Mouse (Mus musculus): ENCODE data around the gene S100a7a. TPM values are rescaled to one million over a fixed set of nuclear protein-coding genes. Genes with fewer than 3 reads are reported as not detected.

Gene S100a7a
- 0.03 TPM in 1 of 2 replicates, not detected in the other for polyA plus RNA-seq (2012; rRNA removed)

DNA sequence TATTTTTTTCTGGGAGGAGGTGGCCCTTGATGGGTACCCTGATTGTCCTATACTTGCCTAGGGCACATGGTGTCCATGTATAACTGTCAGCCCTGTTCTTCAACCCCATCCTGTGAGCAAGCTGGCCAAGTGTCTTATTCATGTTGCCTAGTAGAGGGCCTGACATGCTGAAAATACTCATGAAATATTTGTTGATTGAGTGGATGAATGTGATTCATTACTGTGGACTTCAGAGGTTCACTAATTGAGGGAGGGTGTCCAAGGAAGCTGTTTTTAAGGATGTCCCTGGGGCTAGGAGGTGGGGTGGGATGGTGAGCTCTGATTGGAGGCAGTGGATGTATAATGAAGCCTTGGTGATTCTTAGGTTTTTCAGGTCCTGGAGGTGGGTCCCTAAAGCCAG lies at the start of gene S100a7a:
TSS of gene S100a7a (plus strand) at position 301 of the 400 bp plus-strand sequence.

DNA sequence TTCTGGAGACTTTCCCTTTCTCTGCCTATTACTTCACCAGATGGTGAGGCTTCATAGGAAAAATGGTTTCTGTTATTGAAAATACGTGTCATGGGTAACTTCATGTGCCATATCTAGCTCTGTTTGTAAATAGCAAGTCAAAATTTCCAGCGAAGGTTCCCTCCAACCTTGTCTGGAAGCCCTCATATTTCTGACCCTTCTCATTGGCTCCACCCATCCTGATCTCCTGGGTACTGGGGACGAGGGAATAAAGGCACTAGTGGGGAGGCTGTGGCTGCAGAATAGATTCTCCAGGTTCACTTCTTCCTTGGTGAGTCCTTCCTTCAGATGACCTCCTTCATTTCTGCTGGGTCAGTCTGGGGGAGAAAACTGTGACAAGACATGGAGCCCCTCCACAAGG lies 45.6 kb upstream of the S100a7a start, which contains the start of gene S100a5:
TSS of gene S100a5 (plus strand) at position 301 of the 400 bp plus-strand sequence.

DNA sequence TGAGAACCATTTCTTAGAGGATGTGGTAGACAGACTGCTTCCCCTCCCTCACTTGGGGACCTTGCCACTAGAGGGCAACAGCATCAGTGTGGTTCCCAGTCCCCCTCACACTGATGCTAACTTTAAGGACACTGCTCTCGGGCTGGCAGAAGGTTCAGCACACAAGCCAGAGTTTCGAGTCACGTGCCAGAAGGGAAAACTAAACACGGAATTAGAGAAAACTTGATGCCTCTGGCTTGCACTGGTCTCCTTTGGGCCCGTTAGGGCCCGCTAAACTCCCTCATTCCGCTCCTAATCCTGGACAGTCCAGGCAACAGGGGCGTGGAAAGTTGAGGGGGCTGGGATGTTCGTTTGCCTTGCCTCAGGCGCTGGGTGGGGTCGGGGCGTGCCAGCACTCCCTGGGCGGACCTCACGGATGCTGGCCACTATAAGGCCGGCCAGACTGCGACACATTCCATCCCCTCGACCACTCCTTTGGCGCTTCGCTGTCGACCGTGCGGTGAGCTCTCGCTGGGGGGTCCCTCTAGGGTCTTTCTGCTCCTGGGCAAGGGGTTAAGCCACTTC lies 41.0 kb upstream of the S100a7a start, which contains the start of gene S100a6:
TSS of gene S100a6 (plus strand) at position 155 of the 564 bp plus-strand sequence.

DNA sequence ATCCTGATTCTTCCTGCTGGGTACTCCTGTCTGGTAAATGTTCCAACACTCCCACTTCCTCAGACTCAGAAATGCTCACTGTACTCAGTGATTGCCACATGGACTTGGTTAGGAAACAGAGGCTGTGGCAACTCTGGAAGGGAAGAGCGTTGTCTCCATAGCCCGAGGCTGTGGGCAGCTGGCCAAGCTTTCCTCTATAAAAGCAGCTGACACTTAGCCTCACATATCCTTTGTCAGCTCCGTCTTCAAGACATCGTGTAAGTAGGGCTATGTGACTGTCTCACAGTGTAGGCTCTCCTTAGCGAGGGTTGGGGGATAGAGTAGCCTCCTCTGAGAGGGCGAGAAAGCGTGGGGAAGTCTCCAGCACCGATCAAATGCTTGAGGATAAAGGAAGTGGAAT lies 15.0 kb downstream of the S100a7a start, which contains the start of gene S100a8:
TSS of gene S100a8 (plus strand) at position 133 of the 400 bp plus-strand sequence.

DNA sequence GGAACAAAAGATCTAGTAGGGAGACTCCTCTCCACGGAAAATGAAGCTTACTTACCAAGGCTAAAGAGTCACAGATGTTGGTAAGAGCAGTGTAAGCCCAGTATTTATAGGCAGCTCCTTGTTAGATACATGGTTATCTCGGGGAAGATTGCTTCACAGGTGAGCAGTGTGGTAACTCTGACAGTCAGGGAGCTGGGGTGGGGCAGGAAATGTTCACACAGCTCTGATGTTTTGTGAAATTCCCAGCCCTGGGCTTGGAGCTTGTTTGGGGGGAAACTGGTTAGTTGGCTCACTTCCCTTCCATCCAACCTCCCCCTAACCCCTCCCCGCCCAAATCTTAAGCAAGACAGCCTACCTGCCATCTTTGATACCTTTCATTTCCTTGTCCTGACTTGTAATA lies 41.8 kb downstream of the S100a7a start, which contains the start of gene S100a9:
TSS of gene S100a9 (minus strand) at position 109 of the 400 bp plus-strand sequence.

Other genes with a start within 250 kb of the S100a7a start
- 11.3 and 13.6 TPM in 2 replicates for gene Ints3, start 220.4 kb upstream of the S100a7a start, polyA plus RNA-seq (2012; rRNA removed)
- gene Npr1, start 188.2 kb upstream of the S100a7a start, polyA plus RNA-seq (2012; rRNA removed) = 6.3 and 7.8 TPM in 2 replicates
- 37.2 and 42.0 TPM in 2 replicates for gene Ilf2, start 177.9 kb upstream of the S100a7a start, polyA plus RNA-seq (2012; rRNA removed)
- 8.8 and 10.6 TPM in 2 replicates for gene Snapin, start 163.0 kb upstream of the S100a7a start, polyA plus RNA-seq (2012; rRNA removed)
- gene Chtop, start 144.5 kb upstream of the S100a7a start, polyA plus RNA-seq (2012; rRNA removed) = 53.6 and 54.9 TPM in 2 replicates
- 15.4 and 16.1 TPM in 2 replicates for gene S100a1, start 139.6 kb upstream of the S100a7a start, polyA plus RNA-seq (2012; rRNA removed)
- gene S100a13, start 139.6 kb upstream of the S100a7a start, polyA plus RNA-seq (2012; rRNA removed) = 11.2 TPM in 2 replicates
- gene S100a14, start 127.2 kb upstream of the S100a7a start, polyA plus RNA-seq (2012; rRNA removed) = 0.31 TPM in 1 of 2 replicates, not detected in the other
- gene S100a16, start 116.8 kb upstream of the S100a7a start, polyA plus RNA-seq (2012; rRNA removed) = 13.0 and 13.2 TPM in 2 replicates
- 0.05 TPM in 1 of 2 replicates, not detected in the other for gene S100a3, start 93.4 kb upstream of the S100a7a start, polyA plus RNA-seq (2012; rRNA removed)
- not detected in 2 replicates for gene S100a2, start 63.8 kb upstream of the S100a7a start, polyA plus RNA-seq (2012; rRNA removed)
- not detected in 2 replicates for gene Gm42674, start 52.1 kb upstream of the S100a7a start, polyA plus RNA-seq (2012; rRNA removed)
- gene S100a4, start 50.2 kb upstream of the S100a7a start, polyA plus RNA-seq (2012; rRNA removed) = 1.9 and 3.1 TPM in 2 replicates
- gene S100a5, start 45.5 kb upstream of the S100a7a start, polyA plus RNA-seq (2012; rRNA removed) = not detected in 2 replicates
- gene S100a6, start 41.1 kb upstream of the S100a7a start, polyA plus RNA-seq (2012; rRNA removed) = 4.5 and 8.3 TPM in 2 replicates
- 392 and 594 TPM in 2 replicates for gene S100a8, start 15.0 kb downstream of the S100a7a start, polyA plus RNA-seq (2012; rRNA removed)
- gene S100a9, start 41.7 kb downstream of the S100a7a start, polyA plus RNA-seq (2012; rRNA removed) = 408 and 596 TPM in 2 replicates
- gene Pglyrp4, start 72.9 kb downstream of the S100a7a start, polyA plus RNA-seq (2012; rRNA removed) = not detected in 2 replicates
- gene Gm5849, start 123.9 kb downstream of the S100a7a start, polyA plus RNA-seq (2012; rRNA removed) = not detected in 2 replicates

Data from liver, embryonic 14 days (tissue).